Mouse (Mus musculus) intestine, embryonic 16.5 days (tissue): Measurements from ENCODE around the gene Smpd3. TPM values are rescaled to one million over a fixed set of nuclear protein-coding genes. Genes with fewer than 3 reads are reported as not detected.

ENCODE experiments used
- ATAC-seq: fragments of 200-750 bp; cut with Nextera tagmentation; 2 replicates; pipeline ENCODE4 v1.8.0; 2017; ENCODE audit warnings: moderate TSS enrichment, moderate library complexity
- H3K27ac ChIP-seq: fragments of 300-500 bp; sonication (generic); 2 replicates; pipeline ENCODE4 v1.5.1; 2014; ENCODE audit warnings: mild to moderate bottlenecking, low read length
- H3K27me3 ChIP-seq: fragments of 300-500 bp; sonication (generic); replicated peaks from 2 replicates; pipeline ENCODE4 v1.6.1; 2014; ENCODE audit warnings: low read length, control low read depth, mixed read lengths; ENCODE audit not compliant: control insufficient read depth, insufficient read depth
- H3K36me3 ChIP-seq: fragments of 300-500 bp; sonication (generic); 2 replicates; pipeline ENCODE4 v1.6.1; 2014; ENCODE audit warnings: low read length, control low read depth; ENCODE audit not compliant: control insufficient read depth, insufficient read depth
- H3K4me1 ChIP-seq: fragments of 300-500 bp; sonication (generic); 2 replicates; pipeline ENCODE4 v1.6.1; 2014; ENCODE audit warnings: low read length, control low read depth, mixed read lengths; ENCODE audit not compliant: control insufficient read depth, insufficient read depth
- H3K4me2 ChIP-seq: fragments of 300-500 bp; sonication (generic); 2 replicates; pipeline ENCODE4 v1.6.1; 2014; ENCODE audit warnings: low read depth, low read length, control low read depth
- H3K4me3 ChIP-seq: fragments of 300-500 bp; sonication (generic); 2 replicates; pipeline ENCODE4 v1.5.1; 2014; ENCODE audit warnings: mild to moderate bottlenecking, low read length
- H3K9ac ChIP-seq: fragments of 300-500 bp; sonication (generic); 2 replicates; pipeline ENCODE4 v1.6.1; 2014; ENCODE audit warnings: low read depth, low read length
- H3K9me3 ChIP-seq: fragments of 300-500 bp; sonication (generic); 2 replicates; pipeline ENCODE4 v1.6.1; 2016; ENCODE audit warnings: low read length, control low read depth; ENCODE audit not compliant: control insufficient read depth
- WGBS: fragments of 180-500 bp; shearing (Covaris S2); extraction: QIAGEN DNeasy Blood & Tissue Kit; methylation state at CpG from one replicate; pipeline ENCODE4 v1.1.7; 2014; 5-methylcytosine and 5-hydroxymethylcytosine counted together
- polyA plus RNA-seq: library from polyadenylated mRNA; unstranded; fragments of >200 nt; fragmentation: Nextera tagmentation; extraction: Ambion mirVana; gene quantifications from 2 replicates; pipeline ENCODE4 v1.2.1, GENCODE M21; 2015

The Smpd3 gene
- polyA plus RNA-seq, 1 experiment from 2014 or later, result 23.3 TPM

DNA sequence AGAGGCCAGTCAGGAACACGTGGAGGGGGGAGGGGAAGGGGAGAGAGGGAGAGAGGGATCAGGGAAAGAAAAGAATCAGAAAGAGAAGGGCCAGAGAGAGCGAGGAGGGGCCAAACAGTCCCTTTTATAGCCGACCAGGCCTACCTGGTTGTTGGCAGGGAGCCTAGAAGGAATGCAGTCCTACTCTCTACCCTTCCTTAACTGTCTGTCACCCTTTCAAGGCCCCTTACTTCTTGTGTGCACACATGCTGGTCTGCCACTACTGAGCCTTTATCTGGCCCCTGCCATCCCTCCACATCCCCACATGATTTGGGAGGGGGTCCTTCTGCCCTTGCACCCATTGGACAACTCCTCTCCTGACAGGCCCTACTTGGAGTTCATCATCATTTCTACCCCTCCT is 49.1 kb downstream of the Smpd3 start:
- no peak overlapping the region for H3K4me3 ChIP-seq
- peaks cover 6% of the 10 kb centered on the region; the same call in 1 of the 2 replicates for H3K4me1 ChIP-seq
- no peak overlapping the region for H3K4me2 ChIP-seq
- no peaks in the 10 kb centered on the region for H3K27me3 ChIP-seq
- no peaks in the 10 kb centered on the region for H3K9me3 ChIP-seq
- H3K27ac ChIP-seq, result no peak overlapping the region
- WGBS, result 34% methylated on average over 3 of the region's 3 CpGs
- H3K9ac ChIP-seq, result no peak overlapping the region
- ATAC-seq, result peak; percentile 55
- no peaks in the 10 kb centered on the region for H3K36me3 ChIP-seq

DNA sequence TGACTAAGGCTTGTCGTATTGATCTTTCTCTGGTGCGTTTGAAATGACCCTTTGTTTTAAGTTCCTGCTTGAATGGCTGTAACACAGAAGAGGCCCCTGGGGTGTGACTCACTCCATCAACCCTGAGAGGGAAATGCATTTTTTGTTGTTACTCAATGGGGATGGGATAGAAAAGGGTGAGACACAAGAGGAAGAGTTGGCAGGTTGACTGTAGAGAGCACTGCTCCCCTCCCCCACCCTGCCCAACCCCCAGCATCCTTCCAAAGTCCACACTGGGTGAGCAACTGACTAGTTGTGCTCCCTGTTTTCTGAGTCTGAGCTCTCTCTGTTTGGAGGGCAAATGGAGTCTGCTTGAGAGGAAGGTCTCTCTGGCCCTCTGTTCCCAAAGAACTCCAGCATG is 50.3 kb downstream of the Smpd3 start:
- peak; percentile 85 for ATAC-seq
- peak overlapping the region; percentile 69 for H3K27ac ChIP-seq

DNA sequence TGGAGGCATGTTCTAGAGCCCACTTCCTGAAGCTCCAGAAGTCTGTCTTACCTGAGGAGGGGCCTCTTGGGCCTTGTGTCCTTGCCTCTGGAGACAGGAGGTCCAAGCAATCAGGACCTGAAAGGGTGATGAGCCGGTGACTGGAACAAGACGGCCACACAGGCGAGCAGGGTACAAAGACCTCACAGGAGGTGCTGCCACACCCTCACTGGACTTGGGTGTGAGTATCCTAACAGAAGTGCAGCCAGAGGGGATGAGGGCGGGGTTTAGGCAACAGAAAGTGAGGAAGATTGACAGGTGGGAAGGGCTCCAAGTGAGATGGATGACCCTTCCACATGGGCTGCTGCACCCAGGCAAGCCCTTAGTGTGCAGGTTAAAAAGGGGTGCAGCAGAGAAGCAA is 56.9 kb downstream of the Smpd3 start:
- Histone ChIP-seq H3K27ac (peak overlapping the region; percentile 66), H3K9me3 (no peaks in the 10 kb centered on the region), H3K36me3 (no peaks in the 10 kb centered on the region), H3K27me3 (no peaks in the 10 kb centered on the region), H3K9ac (peak overlapping the region; percentile 48), H3K4me3 (peak overlapping the region; percentile 30), H3K4me1 (peaks cover 23% of the 10 kb centered on the region), H3K4me2 (peak overlapping the region; percentile 36)
- WGBS, result 28% methylated on average over 4 of the region's 4 CpGs
- ATAC-seq, result peak; percentile 71

More for the DNA sequence above, 50.3 kb downstream of the Smpd3 start:
- Histone ChIP-seq H3K9me3 (no peaks in the 10 kb centered on the region), H3K27me3 (no peaks in the 10 kb centered on the region), H3K4me1 (peaks cover 8% of the 10 kb centered on the region; the same call in 1 of the 2 replicates), H3K4me3 (no peak overlapping the region), H3K36me3 (no peaks in the 10 kb centered on the region), H3K4me2 (no peak overlapping the region), H3K9ac (no peak overlapping the region)
- WGBS, result 12% methylated on average over 2 of the region's 2 CpGs

DNA sequence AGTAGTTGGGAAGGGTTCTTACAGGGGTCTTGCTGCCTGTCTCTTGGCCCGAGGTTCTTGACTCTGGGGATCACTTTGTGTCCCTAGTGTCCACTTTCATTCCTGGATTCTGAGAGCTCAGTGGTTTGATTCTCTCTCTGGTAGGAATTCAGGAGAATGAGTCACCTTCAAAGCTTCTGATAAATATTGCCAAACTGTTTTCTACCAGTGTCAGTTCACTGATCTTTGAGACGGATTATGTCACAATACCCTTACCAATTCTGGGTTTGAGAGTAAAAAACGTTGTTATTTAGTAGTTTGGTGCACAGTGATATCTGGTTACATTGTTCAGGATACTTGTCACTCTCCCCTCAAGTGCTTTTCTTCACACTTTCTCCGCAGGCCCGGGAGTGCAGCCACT is 57.6 kb downstream of the Smpd3 start:
- peak overlapping the region; percentile 44 for H3K9ac ChIP-seq
- peak overlapping the region; percentile 30 for H3K4me3 ChIP-seq
- no peaks in the 10 kb centered on the region for H3K36me3 ChIP-seq
- H3K27ac ChIP-seq, result peak overlapping the region; percentile 66
- H3K9me3 ChIP-seq, result no peaks in the 10 kb centered on the region
- 33% methylated on average over 5 of the region's 5 CpGs for WGBS
- ATAC-seq, result no peak
- peak overlapping the region; percentile 36 for H3K4me2 ChIP-seq
- no peaks in the 10 kb centered on the region for H3K27me3 ChIP-seq
- H3K4me1 ChIP-seq, result peaks cover 23% of the 10 kb centered on the region

DNA sequence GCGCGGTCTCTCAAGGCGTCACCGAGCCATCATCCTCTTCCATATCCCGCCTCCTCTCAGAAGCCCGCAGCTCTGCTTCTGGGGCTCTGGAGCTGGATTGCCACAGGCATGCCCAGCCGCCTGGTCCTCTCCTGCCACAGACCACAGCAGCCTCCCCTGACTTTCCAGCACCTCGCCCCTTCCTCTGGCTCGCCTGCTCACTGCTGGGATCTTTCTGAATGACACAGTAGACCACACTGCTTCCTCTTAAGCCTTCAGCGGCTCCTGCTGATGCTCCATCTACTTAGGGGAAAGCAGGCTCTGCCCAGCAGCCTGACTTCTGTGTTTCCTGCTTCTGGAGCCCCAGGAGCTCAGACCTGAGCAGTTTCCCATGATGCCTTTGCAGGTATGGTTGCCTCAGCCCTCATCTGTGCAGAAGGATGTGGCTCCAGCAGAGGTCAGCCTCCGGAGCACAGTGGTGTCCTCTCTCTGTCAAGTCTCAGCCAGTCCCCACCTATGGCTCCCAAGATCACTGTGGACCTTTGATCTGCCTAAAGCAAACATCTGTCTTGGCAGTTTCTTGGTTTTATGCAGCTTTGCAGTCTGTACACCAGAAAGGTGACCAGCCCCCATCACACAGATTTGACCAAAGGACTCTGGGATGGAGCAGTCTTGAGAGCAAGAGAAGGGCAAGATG is 59.3 kb downstream of the Smpd3 start:
- Histone ChIP-seq H3K9me3 (no peaks in the 10 kb centered on the region), H3K27ac (peak overlapping the region; percentile 65), H3K27me3 (no peaks in the 10 kb centered on the region), H3K4me1 (peaks cover 23% of the 10 kb centered on the region), H3K4me2 (peak overlapping the region; percentile 40), H3K36me3 (no peaks in the 10 kb centered on the region), H3K4me3 (peak overlapping the region; percentile 30; the same call in 1 of the 2 replicates), H3K9ac (peak overlapping the region; percentile 44; the same call in 1 of the 2 replicates)
- WGBS, result 70% methylated on average over 11 of the region's 11 CpGs
- ATAC-seq, result peak; percentile 53

DNA sequence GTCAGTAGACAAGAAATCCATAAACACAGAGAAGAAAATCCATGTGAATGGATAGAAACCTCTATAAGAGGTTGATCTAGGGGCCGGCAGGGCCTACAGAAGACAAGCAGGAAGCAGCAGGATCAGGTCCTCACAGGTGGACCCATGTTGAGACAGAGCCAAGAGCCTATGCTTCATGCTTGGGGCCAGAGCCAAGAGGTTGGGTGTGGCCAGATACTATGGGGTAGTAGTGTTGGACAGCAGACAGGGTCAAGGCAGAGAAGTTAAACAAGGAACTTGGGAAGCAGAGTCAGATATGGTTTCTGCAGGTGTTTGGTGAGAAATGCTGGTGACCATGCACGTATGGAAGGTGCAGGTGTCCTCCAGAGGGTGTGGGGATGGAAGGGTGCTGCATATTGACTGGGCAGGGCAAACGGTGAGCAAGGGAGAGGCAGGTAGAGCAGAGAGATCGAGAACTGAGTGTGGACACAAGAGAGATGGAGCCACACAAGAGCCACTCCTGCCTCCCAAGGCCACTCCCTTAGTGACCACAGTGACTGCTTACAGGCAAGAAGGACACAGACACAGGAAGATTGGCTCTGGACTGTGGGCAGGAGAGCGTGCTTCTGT is 61.0 kb downstream of the Smpd3 start:
- Histone ChIP-seq H3K36me3 (no peaks in the 10 kb centered on the region), H3K4me1 (peaks cover 21% of the 10 kb centered on the region), H3K4me3 (no peak overlapping the region), H3K27ac (no peak overlapping the region), H3K9ac (no peak overlapping the region), H3K9me3 (no peaks in the 10 kb centered on the region), H3K4me2 (no peak overlapping the region), H3K27me3 (no peaks in the 10 kb centered on the region)
- WGBS, result 83% methylated on average over 5 of the region's 5 CpGs
- ATAC-seq, result no peak

DNA sequence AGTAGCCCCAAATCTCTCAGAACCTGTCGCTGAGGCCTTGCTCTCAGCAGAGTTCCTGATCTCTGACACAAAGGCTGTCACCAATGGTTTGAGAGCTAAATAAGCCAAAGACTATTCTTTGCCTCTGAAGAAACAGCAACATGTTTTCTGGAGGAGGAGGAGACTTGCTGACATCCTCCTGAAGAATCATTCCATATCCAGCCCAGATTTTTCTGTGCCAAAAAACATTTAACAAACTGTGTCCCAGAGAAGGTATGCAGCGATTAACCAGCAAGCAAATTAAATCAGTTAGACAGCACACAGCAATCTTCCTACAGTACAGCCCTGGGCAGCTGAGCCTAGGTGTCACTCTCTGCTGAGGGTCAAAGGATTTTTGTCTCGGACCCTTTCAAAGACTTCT is 64.3 kb downstream of the Smpd3 start:
- Histone ChIP-seq H3K4me2 (no peak overlapping the region), H3K9ac (no peak overlapping the region), H3K27me3 (no peaks in the 10 kb centered on the region), H3K27ac (no peak overlapping the region), H3K4me1 (peaks cover 15% of the 10 kb centered on the region), H3K9me3 (no peaks in the 10 kb centered on the region), H3K36me3 (no peaks in the 10 kb centered on the region), H3K4me3 (no peak overlapping the region)
- ATAC-seq, result no peak
- 87% methylated on average over 3 of the region's 3 CpGs for WGBS

DNA sequence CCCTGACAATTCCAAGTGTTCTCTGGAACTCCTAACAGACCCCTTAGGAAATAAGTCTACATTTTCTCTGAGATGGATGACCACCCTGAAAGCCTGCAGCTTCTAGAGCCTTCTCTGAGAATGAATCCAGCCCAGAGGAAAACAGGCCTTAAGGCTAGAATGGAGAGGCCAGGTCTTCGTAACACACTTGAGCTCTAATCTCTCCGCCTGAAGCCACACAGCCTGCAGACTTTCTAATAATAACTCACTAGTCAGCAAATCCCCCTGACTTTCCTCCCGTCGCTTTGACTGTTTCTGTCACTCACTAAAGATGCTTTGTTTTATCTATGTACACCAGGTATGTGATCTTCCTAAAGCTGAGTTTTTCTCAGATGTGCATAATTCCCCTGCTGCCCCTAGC is 66.4 kb downstream of the Smpd3 start:
- Histone ChIP-seq H3K9ac (no peak overlapping the region), H3K36me3 (no peaks in the 10 kb centered on the region)
- 54% methylated on average over 4 of the region's 4 CpGs for WGBS

DNA sequence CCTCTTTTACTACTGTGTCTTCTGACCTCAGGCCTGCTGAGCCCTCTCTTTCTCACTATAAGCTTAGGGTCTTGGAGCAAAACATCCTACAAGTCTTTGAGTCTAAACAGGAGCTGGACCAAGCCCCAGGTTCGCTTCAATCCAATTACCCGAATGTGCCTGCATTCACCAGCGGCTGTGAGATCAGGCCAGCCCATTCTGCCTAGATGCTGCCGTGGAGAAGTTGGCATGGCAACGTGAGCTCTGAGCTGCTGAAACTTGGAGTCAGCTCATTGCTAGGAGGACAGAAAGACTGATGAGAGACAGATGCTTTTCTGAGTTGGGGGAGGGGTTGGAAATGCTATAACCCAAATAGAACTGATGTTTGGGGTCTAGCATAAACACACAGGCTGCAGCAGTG is 67.0 kb downstream of the Smpd3 start:
- no peak for ATAC-seq
- no peak overlapping the region for H3K4me3 ChIP-seq
- H3K36me3 ChIP-seq, result no peaks in the 10 kb centered on the region
- H3K4me1 ChIP-seq, result peaks cover 9% of the 10 kb centered on the region; the same call in 1 of the 2 replicates
- H3K4me2 ChIP-seq, result no peak overlapping the region
- 39% methylated on average over 5 of the region's 5 CpGs for WGBS
- no peaks in the 10 kb centered on the region for H3K9me3 ChIP-seq
- H3K9ac ChIP-seq, result no peak overlapping the region
- H3K27ac ChIP-seq, result no peak overlapping the region
- no peaks in the 10 kb centered on the region for H3K27me3 ChIP-seq

More for the DNA sequence above, 66.4 kb downstream of the Smpd3 start:
- Histone ChIP-seq H3K27me3 (no peaks in the 10 kb centered on the region), H3K4me2 (no peak overlapping the region), H3K4me1 (peaks cover 9% of the 10 kb centered on the region; the same call in 1 of the 2 replicates), H3K27ac (no peak overlapping the region), H3K4me3 (no peak overlapping the region), H3K9me3 (no peaks in the 10 kb centered on the region)
- ATAC-seq, result no peak
